Mouse (Mus musculus) B cell, adult 62 days (primary cell): Measurements from ENCODE around the gene Olfr138. TPM values are rescaled to one million over a fixed set of nuclear protein-coding genes. Genes with fewer than 3 reads are reported as not detected.

Experiments
- total RNA-seq: library from RNA; stranded (reverse); gene quantifications from 4 replicates; pipeline ENCODE4 v1.2.4, GENCODE M21; 2023

The Olfr138 gene
- total RNA-seq = not detected in 4 replicates

GRCm38 (mm10) chr17:38260735-38261134 lies at the start of gene Olfr138:
Gene Olfr138, plus strand, starts transcription at chr17:38261035.

GRCm38 (mm10) chr17:38307470-38307869 lies 46.6 kb downstream of the Olfr138 start, which contains the start of gene Olfr137:
Gene Olfr137, minus strand, starts transcription at chr17:38307570.

Other genes starting within 250 kb of the Olfr138 start
- not detected in 4 replicates for gene Olfr129, start 201.0 kb upstream of the Olfr138 start, total RNA-seq
- gene Olfr130, start 197.1 kb upstream of the Olfr138 start, total RNA-seq = not detected in 4 replicates
- gene Olfr131, start 172.3 kb upstream of the Olfr138 start, total RNA-seq = not detected in 4 replicates
- not detected in 4 replicates for gene Olfr132, start 126.5 kb upstream of the Olfr138 start, total RNA-seq
- not detected in 4 replicates for gene Olfr133, start 115.8 kb upstream of the Olfr138 start, total RNA-seq
- gene Olfr134, start 89.6 kb upstream of the Olfr138 start, total RNA-seq = not detected in 4 replicates
- not detected in 4 replicates for gene Olfr135, start 56.7 kb upstream of the Olfr138 start, total RNA-seq
- not detected in 4 replicates for gene Olfr137, start 46.5 kb downstream of the Olfr138 start, total RNA-seq
- not detected in 4 replicates for gene Olfr136, start 68.8 kb downstream of the Olfr138 start, total RNA-seq
- not detected in 4 replicates for gene Esp36, start 159.2 kb downstream of the Olfr138 start, total RNA-seq